Mouse (Mus musculus) erythroblast, embryonic 14.5 days (primary cell): ENCODE measurements around the gene Ankrd52. TPM values are rescaled to one million over a fixed set of nuclear protein-coding genes. Genes with fewer than 3 reads are reported as not detected.

Source experiments
- H3K27me3 ChIP-seq: 2 replicates; pipeline ENCODE4 v1.6.1; 2012; ENCODE audit warnings: inconsistent platforms; ENCODE audit not compliant: control insufficient read depth
- H3K36me3 ChIP-seq: 2 replicates; pipeline ENCODE4 v1.6.1; 2012; ENCODE audit warnings: mild to moderate bottlenecking, inconsistent platforms; ENCODE audit not compliant: control insufficient read depth
- H3K4me1 ChIP-seq: 2 replicates; pipeline ENCODE4 v1.6.1; 2012; ENCODE audit warnings: inconsistent platforms; ENCODE audit not compliant: control insufficient read depth
- H3K4me3 ChIP-seq: replicated peaks from 2 replicates; pipeline ENCODE3; 2012; ENCODE audit warnings: moderate library complexity, mild to moderate bottlenecking, inconsistent platforms
- H3K9me3 ChIP-seq: 2 replicates; pipeline ENCODE4 v1.6.1; 2012; ENCODE audit warnings: low read length, inconsistent platforms, mixed read lengths; ENCODE audit not compliant: control insufficient read depth
- GATA1 ChIP-seq: IDR thresholded peaks from 2 replicates; pipeline ENCODE4 v1.6.1; 2012; ENCODE audit warnings: low read length, inconsistent platforms, mixed read lengths
- TAL1 ChIP-seq: IDR thresholded peaks from 3 replicates; pipeline ENCODE4 v1.6.1; 2012; ENCODE audit warnings: low read length, inconsistent platforms, mixed read lengths
- polyA plus RNA-seq: library from polyadenylated mRNA; stranded (reverse); fragments of >175 nt; gene quantifications from 2 replicates; pipeline ENCODE4 v1.2.3, GENCODE M21; 2012

Ankrd52 gene
- polyA plus RNA-seq, 1 experiment, result 1.9 TPM

GRCm38 (mm10) chr10:128338948-128339347 lies 38.0 kb upstream of the Ankrd52 start:
- Histone ChIP-seq H3K36me3 (peaks cover 49% of the 10 kb centered on the region), H3K27me3 (no peaks in the 10 kb centered on the region), H3K9me3 (no peaks in the 10 kb centered on the region), H3K4me1 (peaks cover 90% of the 10 kb centered on the region), H3K4me3 (peak overlapping the region; percentile 95)
- TF ChIP-seq TAL1 (no peak), GATA1 (no peak)

- TF ChIP-seq GATA1, result no peak
- no peak for TF ChIP-seq TAL1
- Histone ChIP-seq H3K9me3 (no peaks in the 10 kb centered on the region), H3K36me3 (peaks cover 49% of the 10 kb centered on the region), H3K27me3 (no peaks in the 10 kb centered on the region), H3K4me1 (peaks cover 89% of the 10 kb centered on the region), H3K4me3 (peak overlapping the region; percentile 5)
Observed at GRCm38 (mm10) chr10:128340257-128340656, 36.7 kb upstream of the Ankrd52 start.

GRCm38 (mm10) chr10:128343436-128343835 lies 33.5 kb upstream of the Ankrd52 start:
- H3K4me1 ChIP-seq, result peaks cover 81% of the 10 kb centered on the region
- H3K36me3 ChIP-seq, result peaks cover 72% of the 10 kb centered on the region
- no peaks in the 10 kb centered on the region for H3K27me3 ChIP-seq
- no peak overlapping the region for H3K4me3 ChIP-seq
- H3K9me3 ChIP-seq, result no peaks in the 10 kb centered on the region
- TF ChIP-seq TAL1, result no peak
- no peak for TF ChIP-seq GATA1

GRCm38 (mm10) chr10:128344568-128345275 lies 32.2 kb upstream of the Ankrd52 start:
- H3K27me3 ChIP-seq, result no peaks in the 10 kb centered on the region
- peaks cover 70% of the 10 kb centered on the region for H3K4me1 ChIP-seq
- peaks cover 72% of the 10 kb centered on the region for H3K36me3 ChIP-seq
- TF ChIP-seq GATA1, result peak; percentile 85
- no peak for TF ChIP-seq TAL1
- peak overlapping the region; percentile 48 for H3K4me3 ChIP-seq
- H3K9me3 ChIP-seq, result no peaks in the 10 kb centered on the region

GRCm38 (mm10) chr10:128347541-128347940 lies 29.4 kb upstream of the Ankrd52 start:
- Histone ChIP-seq H3K36me3 (peaks cover 74% of the 10 kb centered on the region), H3K4me3 (no peak overlapping the region), H3K27me3 (no peaks in the 10 kb centered on the region), H3K4me1 (peaks cover 45% of the 10 kb centered on the region), H3K9me3 (no peaks in the 10 kb centered on the region)
- TF ChIP-seq TAL1 (no peak), GATA1 (no peak)

GRCm38 (mm10) chr10:128358796-128359195 lies 18.1 kb upstream of the Ankrd52 start:
- no peak overlapping the region for H3K4me3 ChIP-seq
- peaks cover 98% of the 10 kb centered on the region for H3K36me3 ChIP-seq
- H3K27me3 ChIP-seq, result no peaks in the 10 kb centered on the region
- TF ChIP-seq GATA1 (no peak), TAL1 (no peak)
- H3K9me3 ChIP-seq, result no peaks in the 10 kb centered on the region
- H3K4me1 ChIP-seq, result no peaks in the 10 kb centered on the region

GRCm38 (mm10) chr10:128359226-128359625 lies 17.7 kb upstream of the Ankrd52 start:
- TF ChIP-seq TAL1, result no peak
- TF ChIP-seq GATA1, result no peak
- Histone ChIP-seq H3K4me3 (no peak overlapping the region), H3K27me3 (no peaks in the 10 kb centered on the region), H3K36me3 (peaks cover 98% of the 10 kb centered on the region), H3K4me1 (no peaks in the 10 kb centered on the region), H3K9me3 (no peaks in the 10 kb centered on the region)

GRCm38 (mm10) chr10:128361836-128362235 lies 15.1 kb upstream of the Ankrd52 start:
- Histone ChIP-seq H3K36me3 (peaks cover 91% of the 10 kb centered on the region), H3K4me1 (peaks cover 9% of the 10 kb centered on the region), H3K9me3 (no peaks in the 10 kb centered on the region), H3K4me3 (no peak overlapping the region), H3K27me3 (no peaks in the 10 kb centered on the region)
- no peak for TF ChIP-seq TAL1
- TF ChIP-seq GATA1, result no peak

- Histone ChIP-seq H3K9me3 (no peaks in the 10 kb centered on the region), H3K36me3 (peaks cover 84% of the 10 kb centered on the region), H3K4me3 (no peak overlapping the region)
Observed at GRCm38 (mm10) chr10:128362568-128362967, 14.3 kb upstream of the Ankrd52 start.

More at GRCm38 (mm10) chr10:128362568-128362967, 14.3 kb upstream of the Ankrd52 start:
- TF ChIP-seq TAL1 (no peak), GATA1 (no peak)
- Histone ChIP-seq H3K27me3 (no peaks in the 10 kb centered on the region), H3K4me1 (peaks cover 16% of the 10 kb centered on the region)
